Comparison of ENCODE assay signal across 8 mouse cellular contexts in the genomic region with DNA sequence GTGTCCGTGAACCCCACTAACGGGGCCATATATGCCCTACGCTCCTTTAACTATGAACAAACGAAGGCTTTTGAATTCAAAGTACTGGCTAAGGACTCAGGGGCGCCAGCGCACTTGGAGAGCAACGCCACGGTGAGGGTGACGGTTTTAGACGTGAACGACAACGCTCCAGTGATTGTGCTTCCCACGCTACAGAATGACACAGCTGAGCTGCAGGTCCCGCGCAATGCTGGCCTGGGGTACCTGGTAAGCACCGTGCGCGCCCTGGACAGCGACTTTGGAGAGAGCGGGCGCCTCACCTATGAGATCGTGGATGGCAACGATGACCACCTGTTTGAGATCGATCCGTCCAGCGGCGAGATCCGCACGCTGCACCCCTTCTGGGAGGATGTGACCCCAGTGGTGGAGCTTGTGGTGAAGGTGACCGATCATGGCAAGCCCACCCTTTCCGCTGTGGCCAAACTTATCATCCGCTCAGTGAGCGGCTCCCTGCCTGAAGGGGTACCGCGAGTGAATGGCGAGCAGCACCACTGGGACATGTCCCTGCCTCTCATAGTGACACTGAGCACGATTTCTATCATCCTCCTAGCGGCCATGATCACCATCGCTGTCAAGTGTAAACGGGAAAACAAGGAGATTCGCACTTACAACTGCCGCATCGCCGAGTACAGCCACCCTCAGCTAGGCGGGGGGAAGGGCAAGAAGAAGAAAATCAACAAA. TPM values are rescaled to one million over a fixed set of nuclear protein-coding genes. Genes with fewer than 3 reads are reported as not detected.
A peak's percentile ranks its signal among the peaks of the same experiment; 100 is the strongest.
DNase-seq lines count a peak whose midpoint lies in the region; ATAC-seq and TF ChIP-seq lines count a peak whose summit lies in the region.

No protein-coding gene starts in this region.

- peak overlapping the region; percentile 45 for H3K4me3 ChIP-seq in cerebellum, adult 2 months (replicated peaks; ENCODE audit: insufficient read depth, low read depth, low read length)
- peak overlapping the region; percentile 76 for H3K4me3 ChIP-seq in heart, embryonic 12.5 days
- H3K4me3 ChIP-seq in kidney, embryonic 15.5 days (replicated peaks): peak overlapping the region; percentile 59
- H3K4me3 ChIP-seq in liver, embryonic 11.5 days (ENCODE audit: low read depth, low read length): peak overlapping the region; percentile 52
- peak overlapping the region; percentile 88 for H3K4me3 ChIP-seq in olfactory bulb, adult 2 months (ENCODE audit: insufficient read depth, low read depth, low read length)

- 3% methylated on average over 45 of the region's 45 CpGs for WGBS in cerebellum, adult 2 months
- WGBS in heart, embryonic 12.5 days: 4% methylated on average over 45 of the region's 45 CpGs
- 4% methylated on average over 45 of the region's 45 CpGs for WGBS in kidney, embryonic 15.5 days
- WGBS in liver, embryonic 11.5 days: 6% methylated on average over 45 of the region's 45 CpGs
- WGBS in olfactory bulb, adult 2 months: 4% methylated on average over 45 of the region's 45 CpGs

- H3K4me2 ChIP-seq in heart, embryonic 12.5 days: peak overlapping the region; percentile 92
- H3K4me2 ChIP-seq in kidney, embryonic 15.5 days: peak overlapping the region; percentile 91
- peak overlapping the region; percentile 77 for H3K4me2 ChIP-seq in liver, embryonic 11.5 days

- TF ChIP-seq POLR2A in cerebellum, adult 2 months (IDR thresholded peaks at IDR 0.05; ENCODE audit: borderline replicate concordance, insufficient read depth, low read length): no peak
- no peak for TF ChIP-seq POLR2A in olfactory bulb, adult 2 months (IDR thresholded peaks at IDR 0.05; ENCODE audit: insufficient read depth, low read depth, low read length)

- ATAC-seq in heart, embryonic 12.5 days (ENCODE audit: insufficient number of reproducible peaks, low FRiP score): no peak
- ATAC-seq in kidney, embryonic 15.5 days (replicated peaks; ENCODE audit: low FRiP score): no peak
- no peak for ATAC-seq in liver, embryonic 11.5 days (replicated peaks; ENCODE audit: low FRiP score)
- ATAC-seq in megakaryocyte progenitor cell, adult 5-6 weeks (replicated peaks; ENCODE audit: poor library complexity): no peak

- peaks cover 7% of the 10 kb centered on the region; the same call in 1 of the 2 replicates for H3K4me1 ChIP-seq in cerebellum, adult 2 months (ENCODE audit: control insufficient read depth, insufficient read depth, low read length)
- peaks cover 26% of the 10 kb centered on the region for H3K4me1 ChIP-seq in heart, embryonic 12.5 days (replicated peaks)
- H3K4me1 ChIP-seq in kidney, embryonic 15.5 days: peaks cover 50% of the 10 kb centered on the region
- 0 out of 2 replicates have a peak, but pooled peaks cover 4% of the 10 kb centered on the region for H3K4me1 ChIP-seq in liver, embryonic 11.5 days (replicated peaks; ENCODE audit: control insufficient read depth, insufficient read depth, low read length)
- peaks cover 11% of the 10 kb centered on the region; the same call in 1 of the 2 replicates for H3K4me1 ChIP-seq in olfactory bulb, adult 2 months (ENCODE audit: control insufficient read depth, insufficient read depth, low read length)

- H3K9me3 ChIP-seq in heart, embryonic 12.5 days (replicated peaks): no peaks in the 10 kb centered on the region
- H3K9me3 ChIP-seq in kidney, embryonic 15.5 days (replicated peaks): no peaks in the 10 kb centered on the region
- no peaks in the 10 kb centered on the region for H3K9me3 ChIP-seq in liver, embryonic 11.5 days (ENCODE audit: control insufficient read depth, low read length)

- H3K27me3 ChIP-seq in cerebellum, adult 2 months (ENCODE audit: control insufficient read depth, insufficient read depth, low read length): peaks cover 6% of the 10 kb centered on the region; the same call in 1 of the 2 replicates
- H3K27me3 ChIP-seq in heart, embryonic 12.5 days (replicated peaks): peaks cover 20% of the 10 kb centered on the region
- H3K27me3 ChIP-seq in kidney, embryonic 15.5 days: peaks cover 45% of the 10 kb centered on the region
- peaks cover 52% of the 10 kb centered on the region for H3K27me3 ChIP-seq in liver, embryonic 11.5 days (replicated peaks; ENCODE audit: control insufficient read depth, insufficient read depth, low read length)

- TF ChIP-seq CTCF in cerebellum, adult 2 months (IDR thresholded peaks at IDR 0.05; ENCODE audit: borderline replicate concordance, insufficient read depth, low read depth, low read length): no peak
- no peak for TF ChIP-seq CTCF in olfactory bulb, adult 2 months (IDR thresholded peaks at IDR 0.05; ENCODE audit: insufficient read depth, low read depth, low read length)

- H3K36me3 ChIP-seq in heart, embryonic 12.5 days: no peaks in the 10 kb centered on the region
- H3K36me3 ChIP-seq in kidney, embryonic 15.5 days: no peaks in the 10 kb centered on the region
- H3K36me3 ChIP-seq in liver, embryonic 11.5 days (ENCODE audit: control insufficient read depth, insufficient read depth, low read length): no peaks in the 10 kb centered on the region

- peak; percentile 16 to 25 for DNase-seq in cerebellum, adult 2 months
- DNase-seq in cerebellum, adult 9-10 months: no peak
- peak; percentile 8 to 19 for DNase-seq in cerebellum, postnatal 36 days
- DNase-seq in liver, embryonic 11.5 days (ENCODE audit: low spot score): peak; percentile 41

- H3K9ac ChIP-seq in heart, embryonic 12.5 days: no peak overlapping the region
- H3K9ac ChIP-seq in kidney, embryonic 15.5 days: no peak overlapping the region
- H3K9ac ChIP-seq in liver, embryonic 11.5 days (ENCODE audit: low read depth, low read length): no peak overlapping the region

- no peak overlapping the region for H3K27ac ChIP-seq in cerebellum, adult 2 months (ENCODE audit: insufficient read depth, low read length)
- H3K27ac ChIP-seq in heart, embryonic 12.5 days (ENCODE audit: poor library complexity, severe bottlenecking): no peak overlapping the region
- no peak overlapping the region for H3K27ac ChIP-seq in kidney, embryonic 15.5 days
- H3K27ac ChIP-seq in liver, embryonic 11.5 days (ENCODE audit: low read depth, low read length): no peak overlapping the region
- peak overlapping the region; percentile 10 for H3K27ac ChIP-seq in olfactory bulb, adult 2 months (ENCODE audit: insufficient read depth, low read depth, low read length)

RNA-seq across cellular contexts. Expression of gene Pcdh17, which starts 4.5 kb away (rescaled TPM):
- polyA plus RNA-seq in cerebellum, adult 2 months (2012; rRNA removed): 8.3 and 9.3 TPM in 2 replicates
- 1.7 and 1.8 TPM in 2 replicates for polyA plus RNA-seq in heart, embryonic 12.5 days (2016; fragmentation: Nextera tagmentation; extraction: Ambion mirVana)
- polyA plus RNA-seq in kidney, embryonic 15.5 days (2015; fragmentation: Nextera tagmentation; extraction: Ambion mirVana): 7.5 TPM in 2 replicates
- 3.1 and 3.3 TPM in 2 replicates for polyA plus RNA-seq in liver, embryonic 11.5 days (2014; fragmentation: Nextera tagmentation; extraction: Ambion mirVana)
- polyA plus RNA-seq in olfactory bulb, adult 2 months (2012; ENCODE audit: insufficient read depth, insufficient read length, low replicate concordance, missing spikeins): 35.2 and 39.8 TPM in 2 replicates
- 0.02 TPM in 1 of 2 replicates, not detected in the other for total RNA-seq in megakaryocyte progenitor cell, adult 5-6 weeks (2015)
- total RNA-seq in megakaryocyte progenitor cell, adult 5-6 weeks (2017): 0.04 TPM in 1 of 2 replicates, not detected in the other
